Mouse (Mus musculus): ENCODE results near the gene Arhgef19.

Gene Arhgef19

GRCm38 (mm10) chr4:141262906-141263637 lies 23.8 kb downstream of the Arhgef19 start:
- in situ Hi-C loops (cut with MboI, MseI), result no loop called here

GRCm38 (mm10) chr4:141265979-141266637 lies 26.8 kb downstream of the Arhgef19 start:
- in situ Hi-C loops (cut with MboI, MseI), result no loop called here

- in situ Hi-C loops (cut with MboI, MseI), result no loop called here
Measured at GRCm38 (mm10) chr4:141267250-141267649, 28.0 kb downstream of the Arhgef19 start.

GRCm38 (mm10) chr4:141267837-141268236 lies 28.5 kb downstream of the Arhgef19 start:
- in situ Hi-C loops (cut with MboI, MseI), result no loop called here

GRCm38 (mm10) chr4:141268350-141268749 lies 29.1 kb downstream of the Arhgef19 start:
- in situ Hi-C loops (cut with MboI, MseI), result no loop called here

GRCm38 (mm10) chr4:141269080-141269479 lies 29.8 kb downstream of the Arhgef19 start:
- in situ Hi-C loops (cut with MboI, MseI), result no loop called here

GRCm38 (mm10) chr4:141270201-141270940 lies 31.1 kb downstream of the Arhgef19 start:
- in situ Hi-C loops (cut with MboI, MseI), result no loop called here

- in situ Hi-C loops (cut with MboI, MseI), result no loop called here
Measured at GRCm38 (mm10) chr4:141271228-141271627, 31.9 kb downstream of the Arhgef19 start.

GRCm38 (mm10) chr4:141271721-141272120 lies 32.4 kb downstream of the Arhgef19 start:
- in situ Hi-C loops (cut with MboI, MseI), result no loop called here

GRCm38 (mm10) chr4:141272878-141273277 lies 33.6 kb downstream of the Arhgef19 start:
- in situ Hi-C loops (cut with MboI, MseI), result no loop called here

- in situ Hi-C loops (cut with MboI, MseI), result no loop called here
Measured at GRCm38 (mm10) chr4:141273296-141273695, 34.0 kb downstream of the Arhgef19 start.

- in situ Hi-C loops (cut with MboI, MseI), result loop anchor here (5.0 kb wide), 1 partner anchor 88 kb away; no protein-coding TSS in a partner anchor
Measured at GRCm38 (mm10) chr4:141274485-141275341, 35.4 kb downstream of the Arhgef19 start.

- in situ Hi-C loops (cut with MboI, MseI), result loop anchor here (5.0 kb wide), 1 partner anchor 85 kb away; no protein-coding TSS in a partner anchor
Measured at GRCm38 (mm10) chr4:141277157-141277556, 37.9 kb downstream of the Arhgef19 start.

- in situ Hi-C loops (cut with MboI, MseI), result loop anchor here (5.0 kb wide), 1 partner anchor 84 kb away; no protein-coding TSS in a partner anchor
Measured at GRCm38 (mm10) chr4:141278154-141278553, 38.9 kb downstream of the Arhgef19 start.

- in situ Hi-C loops (cut with MboI, MseI), result loop anchor here (5.0 kb wide), 1 partner anchor 83 kb away; no protein-coding TSS in a partner anchor
Measured at GRCm38 (mm10) chr4:141279327-141279726, 40.0 kb downstream of the Arhgef19 start.

- in situ Hi-C loops (cut with MboI, MseI), result loop anchor here (5.0 kb wide), 1 partner anchor 83 kb away; no protein-coding TSS in a partner anchor
Measured at GRCm38 (mm10) chr4:141279783-141280182, 40.5 kb downstream of the Arhgef19 start.

- in situ Hi-C loops (cut with MboI, MseI), result no loop called here
Measured at GRCm38 (mm10) chr4:141280471-141280870, 41.2 kb downstream of the Arhgef19 start.

GRCm38 (mm10) chr4:141281153-141281552 lies 41.9 kb downstream of the Arhgef19 start:
- in situ Hi-C loops (cut with MboI, MseI), result no loop called here

GRCm38 (mm10) chr4:141281578-141281977 lies 42.3 kb downstream of the Arhgef19 start:
- in situ Hi-C loops (cut with MboI, MseI), result no loop called here

GRCm38 (mm10) chr4:141282087-141282486 lies 42.8 kb downstream of the Arhgef19 start:
- in situ Hi-C loops (cut with MboI, MseI), result no loop called here

- in situ Hi-C loops (cut with MboI, MseI), result no loop called here
Measured at GRCm38 (mm10) chr4:141282623-141283022, 43.3 kb downstream of the Arhgef19 start.
